Mouse (Mus musculus): ENCODE results near the gene Krt7. TPM values are rescaled to one million over a fixed set of nuclear protein-coding genes. Genes with fewer than 3 reads are reported as not detected.

Gene Krt7
- polyA plus RNA-seq, 1 experiment, result 4.1 TPM

GRCm38 (mm10) chr15:101369382-101370100 lies 41.3 kb upstream of the Krt7 start:
- DNase-seq (ENCODE audit: low read depth), result no peak

GRCm38 (mm10) chr15:101370101-101370911 lies 40.5 kb upstream of the Krt7 start, which contains the start of gene Krt80:
Gene Krt80, minus strand, starts transcription at chr15:101370162.
- DNase-seq (ENCODE audit: low read depth), result peak; percentile 73
- TF ChIP-seq CTCF (IDR thresholded peaks at IDR 0.05; ENCODE audit: borderline replicate concordance, extremely low read depth, insufficient read depth, insufficient read length) (no peak), POLR2A (IDR thresholded peaks at IDR 0.05; ENCODE audit: borderline replicate concordance, extremely low read depth, insufficient read depth, insufficient read length, poor library complexity, severe bottlenecking) (no peak)

More at GRCm38 (mm10) chr15:101369382-101370100, 41.3 kb upstream of the Krt7 start:
- TF ChIP-seq CTCF (IDR thresholded peaks at IDR 0.05; ENCODE audit: borderline replicate concordance, extremely low read depth, insufficient read depth, insufficient read length) (no peak), POLR2A (IDR thresholded peaks at IDR 0.05; ENCODE audit: borderline replicate concordance, extremely low read depth, insufficient read depth, insufficient read length, poor library complexity, severe bottlenecking) (no peak)

DNA sequence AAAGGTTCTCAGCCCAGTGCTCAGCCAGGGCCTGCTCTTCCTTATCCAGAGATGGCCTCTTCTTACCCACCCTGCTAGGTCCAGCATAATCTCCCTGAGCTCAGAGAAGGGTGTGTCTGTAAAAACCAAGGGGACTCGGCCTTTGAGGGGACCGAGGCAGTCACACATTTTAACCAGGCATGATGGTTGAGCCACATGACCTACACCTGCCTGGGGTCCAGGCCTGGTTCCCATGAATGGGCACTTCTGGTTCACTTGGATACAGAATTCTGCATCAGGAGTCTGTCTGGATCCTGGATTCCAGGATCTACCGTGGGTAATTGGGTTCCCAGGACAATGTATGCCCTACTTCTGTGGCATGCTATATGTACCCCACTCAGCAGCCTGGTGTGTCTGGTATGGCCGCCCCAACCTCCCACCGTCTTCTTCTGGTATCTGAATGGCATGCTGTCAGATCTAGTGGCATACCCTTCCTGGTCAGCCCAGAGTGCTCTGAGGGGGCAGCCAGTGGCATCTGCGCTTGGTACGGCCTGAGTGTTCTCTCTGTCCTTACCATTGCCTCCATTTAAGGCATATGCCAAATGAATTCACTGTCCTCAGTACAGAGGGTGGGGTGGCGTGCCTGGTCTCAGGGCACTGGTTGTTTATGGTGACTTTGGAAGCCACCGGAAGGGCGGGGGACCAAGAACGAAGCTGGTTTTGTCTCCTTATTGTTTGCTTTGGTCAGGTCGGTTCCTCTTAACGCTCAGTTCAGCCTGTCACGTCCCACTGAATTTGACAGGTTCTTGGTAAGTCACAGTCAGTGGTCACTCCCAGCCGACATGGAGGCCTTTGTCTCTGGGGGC lies 39.5 kb upstream of the Krt7 start:
- no peak for TF ChIP-seq POLR2A (IDR thresholded peaks at IDR 0.05; ENCODE audit: borderline replicate concordance, extremely low read depth, insufficient read depth, insufficient read length, poor library complexity, severe bottlenecking)
- TF ChIP-seq CTCF (IDR thresholded peaks at IDR 0.05; ENCODE audit: borderline replicate concordance, extremely low read depth, insufficient read depth, insufficient read length), result no peak
- DNase-seq (ENCODE audit: low read depth), result no peak

- TF ChIP-seq CTCF (IDR thresholded peaks at IDR 0.05; ENCODE audit: borderline replicate concordance, extremely low read depth, insufficient read depth, insufficient read length), result no peak
- no peak for TF ChIP-seq POLR2A (IDR thresholded peaks at IDR 0.05; ENCODE audit: borderline replicate concordance, extremely low read depth, insufficient read depth, insufficient read length, poor library complexity, severe bottlenecking)
- DNase-seq (ENCODE audit: low read depth), result no peak
Measured at GRCm38 (mm10) chr15:101372131-101372977, 38.5 kb upstream of the Krt7 start.

DNA sequence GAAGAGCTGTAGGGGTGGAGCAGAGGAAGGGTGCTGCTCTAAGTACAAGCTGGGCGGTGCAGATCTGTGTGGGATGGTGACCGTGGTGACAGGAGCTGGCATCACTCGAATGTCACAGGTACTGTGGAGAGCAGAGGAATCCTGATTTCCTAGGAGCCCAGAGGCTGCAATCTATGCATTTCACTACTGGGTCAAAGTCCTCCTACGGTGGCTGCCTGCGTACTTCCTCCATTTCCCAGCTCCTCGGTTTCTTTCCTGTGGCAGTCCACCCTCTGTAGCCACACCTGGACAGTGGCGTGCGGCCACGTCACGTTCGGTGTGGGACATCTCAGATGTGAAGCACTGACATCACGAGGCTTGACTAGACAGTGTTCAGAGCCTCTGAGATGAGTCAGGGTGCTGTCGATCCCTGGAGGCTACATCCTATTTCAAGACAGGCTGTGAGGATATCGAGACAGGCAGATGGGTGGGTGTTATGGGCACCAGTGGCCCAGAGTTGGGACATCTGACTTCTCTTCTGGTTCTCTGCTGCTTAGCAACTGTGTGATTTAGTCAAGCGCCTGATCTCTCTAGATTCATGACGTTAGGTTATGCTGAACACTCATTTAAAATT lies 37.5 kb upstream of the Krt7 start:
- no peak for DNase-seq (ENCODE audit: low read depth)
- TF ChIP-seq CTCF (IDR thresholded peaks at IDR 0.05; ENCODE audit: borderline replicate concordance, extremely low read depth, insufficient read depth, insufficient read length), result no peak
- TF ChIP-seq POLR2A (IDR thresholded peaks at IDR 0.05; ENCODE audit: borderline replicate concordance, extremely low read depth, insufficient read depth, insufficient read length, poor library complexity, severe bottlenecking), result no peak

- TF ChIP-seq POLR2A (IDR thresholded peaks at IDR 0.05; ENCODE audit: borderline replicate concordance, extremely low read depth, insufficient read depth, insufficient read length, poor library complexity, severe bottlenecking) (no peak), CTCF (IDR thresholded peaks at IDR 0.05; ENCODE audit: borderline replicate concordance, extremely low read depth, insufficient read depth, insufficient read length) (no peak)
- no peak for DNase-seq (ENCODE audit: low read depth)
Measured at GRCm38 (mm10) chr15:101374879-101375278, 36.0 kb upstream of the Krt7 start.

DNA sequence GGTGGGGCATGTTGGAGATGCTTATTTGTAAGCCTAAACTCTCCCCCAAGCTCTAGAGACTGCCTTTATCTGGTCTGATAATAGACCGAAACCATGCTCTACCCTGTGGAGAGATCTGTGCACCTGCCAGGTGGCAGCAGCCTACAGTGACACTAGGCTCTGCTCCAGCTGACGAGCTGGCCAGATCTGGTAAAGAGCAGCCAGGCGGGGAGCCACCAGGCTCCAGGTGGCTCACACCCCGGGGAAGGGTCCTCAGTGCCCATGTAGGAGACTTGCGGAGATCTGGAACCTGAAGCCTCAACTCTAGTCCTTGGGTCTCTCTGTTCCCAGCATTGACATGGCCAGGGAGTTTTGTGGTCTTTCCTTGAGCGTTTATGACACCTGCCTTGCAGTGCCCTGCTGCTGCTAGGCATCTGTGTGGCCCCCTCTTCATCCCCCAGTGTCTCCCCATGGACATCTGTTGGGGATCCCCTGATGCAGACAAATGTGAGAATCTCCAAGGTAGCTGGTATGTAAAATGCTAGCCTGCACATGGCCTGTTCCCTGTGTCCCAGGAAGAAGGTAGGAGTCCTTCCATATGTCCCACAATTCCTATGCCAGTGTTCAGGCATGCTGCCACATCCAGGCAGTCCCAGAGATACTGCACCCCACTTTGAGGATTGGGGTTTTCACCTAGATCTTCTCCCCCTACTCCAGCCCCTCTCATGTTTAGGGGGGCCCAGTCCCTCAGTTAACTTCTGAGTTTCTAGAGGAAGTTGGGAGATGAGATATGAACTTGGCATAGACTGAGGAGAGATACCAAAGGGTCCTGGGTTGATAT lies 34.7 kb upstream of the Krt7 start:
- DNase-seq (ENCODE audit: low read depth), result no peak
- TF ChIP-seq POLR2A (IDR thresholded peaks at IDR 0.05; ENCODE audit: borderline replicate concordance, extremely low read depth, insufficient read depth, insufficient read length, poor library complexity, severe bottlenecking) (no peak), CTCF (IDR thresholded peaks at IDR 0.05; ENCODE audit: borderline replicate concordance, extremely low read depth, insufficient read depth, insufficient read length) (no peak)

- DNase-seq (ENCODE audit: low read depth), result no peak
- no peak for TF ChIP-seq CTCF (IDR thresholded peaks at IDR 0.05; ENCODE audit: borderline replicate concordance, extremely low read depth, insufficient read depth, insufficient read length)
- no peak for TF ChIP-seq POLR2A (IDR thresholded peaks at IDR 0.05; ENCODE audit: borderline replicate concordance, extremely low read depth, insufficient read depth, insufficient read length, poor library complexity, severe bottlenecking)
Measured at GRCm38 (mm10) chr15:101376776-101377061, 34.1 kb upstream of the Krt7 start.

DNA sequence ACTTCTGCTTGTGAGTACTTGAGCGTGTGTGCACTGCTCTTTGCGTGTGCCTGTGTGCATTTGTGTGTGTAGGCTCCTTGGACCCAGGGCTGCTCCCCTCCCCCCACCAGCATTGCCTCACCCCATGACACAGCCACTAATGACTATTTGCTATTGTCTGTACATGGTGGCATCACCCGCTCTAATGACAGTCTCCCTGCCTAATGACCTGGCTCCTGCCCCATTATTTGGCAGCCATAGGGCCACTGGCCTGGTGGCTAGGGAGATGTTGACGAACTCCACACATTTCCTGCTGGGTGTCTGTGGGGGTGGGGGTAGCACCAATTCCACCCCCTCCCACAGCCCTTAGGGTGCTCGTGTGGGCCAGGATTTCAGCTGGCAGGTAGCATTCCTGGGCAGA lies 32.2 kb upstream of the Krt7 start:
- DNase-seq (ENCODE audit: low read depth), result no peak
- TF ChIP-seq CTCF (IDR thresholded peaks at IDR 0.05; ENCODE audit: borderline replicate concordance, extremely low read depth, insufficient read depth, insufficient read length), result no peak
- no peak for TF ChIP-seq POLR2A (IDR thresholded peaks at IDR 0.05; ENCODE audit: borderline replicate concordance, extremely low read depth, insufficient read depth, insufficient read length, poor library complexity, severe bottlenecking)

Measured in brain, embryonic 14.5 days (tissue).